In the genomic region with DNA sequence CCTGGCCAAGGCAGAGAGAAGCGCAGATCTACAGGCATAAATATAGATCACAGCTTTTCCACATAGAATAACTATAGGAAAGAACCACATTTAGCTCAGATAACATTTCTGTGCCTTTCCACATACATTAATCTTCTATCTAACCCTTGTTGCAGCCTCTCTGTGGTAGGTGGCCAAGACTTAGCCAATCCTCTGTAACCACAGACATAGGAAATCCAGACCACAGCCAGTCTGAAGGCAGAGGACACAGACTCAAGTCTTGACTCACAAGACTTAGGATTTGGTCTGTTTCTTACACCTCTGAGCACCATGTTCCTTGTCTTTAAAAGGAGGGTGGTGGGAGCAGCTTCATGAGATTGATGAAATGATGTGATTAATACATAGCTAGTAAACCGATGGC, we compare ENCODE assay signal across 22 mouse cellular contexts. TPM values are rescaled to one million over a fixed set of nuclear protein-coding genes. Genes with fewer than 3 reads are reported as not detected.
"Had no signal": no experiment of that assay in that cellular context is flagged by ENCODE, and none has a peak within 500 bp of the region (broad histone marks: within the 10 kb centered on the region; RNA-seq: fewer than 3 reads in every experiment).

No protein-coding gene starts in this region.

- H3K4me2 ChIP-seq: lung, embryonic 15.5 days; midbrain, embryonic 12.5 days; neural tube, embryonic 13.5 days; neural tube, embryonic 15.5 days had no signal

- H3K4me1 ChIP-seq: lung, embryonic 15.5 days; midbrain, embryonic 10.5 days; midbrain, embryonic 12.5 days; neural tube, embryonic 13.5 days; neural tube, embryonic 15.5 days had no signal

- H3K4me3 ChIP-seq: lung, embryonic 15.5 days; midbrain, embryonic 10.5 days; midbrain, embryonic 12.5 days; myocyte; neural tube, embryonic 13.5 days; neural tube, embryonic 15.5 days had no signal

- H3K9ac ChIP-seq: lung, embryonic 15.5 days; midbrain, embryonic 12.5 days; neural tube, embryonic 13.5 days; neural tube, embryonic 15.5 days had no signal

- ATAC-seq: lung, postnatal 0 days; midbrain, embryonic 16.5 days had no signal

- DNase-seq: lung, adult 2 months; lung, postnatal 14 days; lung, postnatal 36 days; midbrain, embryonic 14.5 days; retina, postnatal 1 day; right cerebral cortex, adult 18-20 months; right cerebral cortex, postnatal 25 days; right cerebral cortex, postnatal 4 days; spleen, adult 18-20 months; thymus, adult 18-20 months; thymus, postnatal 14 days; thymus, postnatal 36 days had no signal

- H3K27ac ChIP-seq: lung, embryonic 15.5 days; macrophage; midbrain, embryonic 10.5 days; midbrain, embryonic 12.5 days; neural tube, embryonic 13.5 days; neural tube, embryonic 15.5 days had no signal

- H3K9me3 ChIP-seq: lung, embryonic 15.5 days; midbrain, embryonic 10.5 days; midbrain, embryonic 12.5 days; neural tube, embryonic 13.5 days; neural tube, embryonic 15.5 days had no signal

- H3K36me3 ChIP-seq: lung, embryonic 15.5 days; midbrain, embryonic 10.5 days; midbrain, embryonic 12.5 days; neural tube, embryonic 13.5 days; neural tube, embryonic 15.5 days had no signal

- H3K27me3 ChIP-seq: lung, embryonic 15.5 days; midbrain, embryonic 12.5 days; neural tube, embryonic 13.5 days; neural tube, embryonic 15.5 days had no signal

RNA-seq across cellular contexts. Expression of a gene that starts 37.6 kb away (rescaled TPM):
- total RNA-seq: megakaryocyte-erythroid progenitor cell, adult 5-6 weeks had no signal
- polyA plus RNA-seq: macrophage had no signal
